Mouse (Mus musculus): ENCODE measurements around the gene Cd93.

Cd93 gene

DNA sequence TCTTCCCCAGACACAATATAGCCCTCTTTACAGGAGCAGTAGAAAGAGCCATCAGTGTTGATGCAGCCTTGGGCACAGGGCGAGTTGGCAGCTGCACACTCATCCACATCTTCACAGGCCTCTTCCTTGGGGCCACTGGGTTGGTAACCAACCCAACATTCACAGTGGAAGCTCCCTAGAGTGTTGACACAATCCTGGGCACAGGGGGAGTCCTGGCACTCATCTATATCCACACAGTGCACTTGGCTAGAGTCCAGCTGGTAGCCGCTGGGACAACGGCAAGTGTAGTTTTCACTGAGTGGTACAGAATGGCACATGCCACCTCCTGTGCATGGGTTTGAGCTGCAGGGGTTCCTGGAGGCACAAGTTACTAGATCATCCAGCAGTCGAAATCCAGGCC, 1.2 kb downstream of the Cd93 start:
- DNase-seq (ENCODE audit: low spot score in 2 of 2): no peak

DNA sequence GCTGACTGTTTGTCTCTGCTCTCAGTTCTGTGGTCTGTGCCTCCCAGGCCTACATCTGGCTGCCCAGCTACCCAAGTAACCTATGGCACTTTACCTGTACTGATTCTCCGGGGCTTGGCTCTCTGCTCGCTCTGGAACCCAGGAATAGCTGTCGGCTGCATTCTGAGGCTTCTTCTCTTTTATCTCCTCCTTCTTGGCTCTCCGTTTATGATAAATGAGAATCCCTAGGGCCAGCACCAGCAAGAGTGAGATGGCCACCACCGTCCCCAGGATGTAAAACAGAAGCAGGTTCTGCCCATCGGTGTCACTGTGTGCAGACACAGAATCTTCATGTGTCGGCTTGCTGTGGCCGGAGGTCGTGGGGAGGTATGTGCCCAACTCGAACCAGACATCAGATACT, 1.9 kb downstream of the Cd93 start:
- no peak for DNase-seq (ENCODE audit: low spot score in 2 of 2)

DNA sequence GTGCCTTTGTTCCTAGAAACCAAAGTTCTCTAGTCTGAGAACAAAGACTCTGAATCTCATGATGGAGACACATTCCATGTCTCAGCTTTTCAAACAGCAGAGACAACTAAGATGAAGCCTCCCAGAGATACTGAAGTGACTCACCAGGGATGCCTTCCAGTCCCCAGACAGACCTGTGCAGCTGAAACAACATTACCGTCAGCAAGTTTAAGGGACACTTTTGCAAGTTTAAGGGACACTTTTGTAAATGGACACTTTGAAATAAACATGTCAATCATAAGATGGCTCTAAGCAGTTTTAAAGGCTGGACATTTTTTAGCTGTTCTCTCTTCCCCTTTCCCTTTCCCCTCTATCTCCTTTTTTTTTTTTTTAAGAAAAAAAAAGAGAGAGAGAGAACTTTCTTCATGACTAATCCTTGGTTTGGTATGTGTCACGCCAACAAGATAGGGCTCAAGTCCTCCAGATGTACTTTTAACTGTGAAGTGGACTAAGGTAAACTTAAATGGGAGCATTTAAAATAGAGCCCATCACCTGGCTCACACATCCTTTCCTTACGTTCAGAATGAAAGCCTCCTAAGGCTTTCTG, 3.6 kb downstream of the Cd93 start:
- no peak for DNase-seq (ENCODE audit: low spot score in 2 of 2)

GRCm38 (mm10) chr2:148436285-148436684, 7.1 kb downstream of the Cd93 start:
- DNase-seq (ENCODE audit: low spot score in 2 of 2): no peak

GRCm38 (mm10) chr2:148432346-148432745, 11.0 kb downstream of the Cd93 start:
- no peak for DNase-seq (ENCODE audit: low spot score in 2 of 2)

GRCm38 (mm10) chr2:148430941-148431340, 12.4 kb downstream of the Cd93 start:
- DNase-seq (ENCODE audit: low spot score in 2 of 2): no peak

DNA sequence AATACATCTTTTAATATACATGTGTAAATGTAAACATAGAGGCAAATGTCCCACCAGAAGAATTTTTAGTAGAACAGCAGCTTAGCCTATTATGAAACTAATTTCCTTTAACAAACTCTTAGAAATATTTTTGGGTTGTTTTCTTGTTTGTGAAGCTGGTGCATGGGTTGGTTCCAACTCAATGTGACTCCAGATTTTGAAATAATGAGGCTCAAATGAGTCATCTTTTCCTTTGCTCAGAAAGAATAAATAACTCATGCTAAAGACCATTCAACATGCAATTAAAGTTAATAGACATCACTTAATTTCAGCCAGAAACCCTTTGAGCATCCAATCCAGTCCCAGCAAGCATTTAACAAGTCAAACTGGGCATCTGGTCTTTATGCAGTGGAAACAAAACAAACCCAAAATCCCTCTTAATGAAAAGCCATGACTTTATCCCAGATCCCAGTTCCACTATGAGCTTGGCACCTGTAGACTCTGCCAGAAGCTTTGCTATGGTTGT, 14.3 kb downstream of the Cd93 start:
- no peak for DNase-seq (ENCODE audit: low spot score in 2 of 2)

DNA sequence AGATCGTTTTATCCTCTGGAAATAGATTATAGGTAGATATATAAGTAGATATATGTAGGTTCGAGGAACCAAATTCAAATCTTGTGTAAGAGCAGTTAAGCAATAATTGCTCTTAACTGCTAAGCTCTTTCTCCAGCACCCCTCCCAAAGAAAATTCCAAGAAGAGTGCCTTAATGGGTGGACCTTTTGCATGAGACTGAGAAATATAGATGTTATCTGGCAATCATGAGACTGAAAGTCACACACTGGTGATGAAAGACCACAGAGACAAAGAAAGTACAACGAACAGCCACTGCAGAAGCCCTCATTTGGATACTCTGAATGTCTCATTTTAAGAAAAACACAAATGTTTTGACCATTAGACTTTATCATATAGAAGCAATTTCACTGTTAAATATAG, 14.8 kb downstream of the Cd93 start:
- DNase-seq (ENCODE audit: low spot score in 2 of 2): no peak

- no peak for DNase-seq (ENCODE audit: low spot score in 2 of 2)
Measured at GRCm38 (mm10) chr2:148427553-148427952, 15.8 kb downstream of the Cd93 start.

DNA sequence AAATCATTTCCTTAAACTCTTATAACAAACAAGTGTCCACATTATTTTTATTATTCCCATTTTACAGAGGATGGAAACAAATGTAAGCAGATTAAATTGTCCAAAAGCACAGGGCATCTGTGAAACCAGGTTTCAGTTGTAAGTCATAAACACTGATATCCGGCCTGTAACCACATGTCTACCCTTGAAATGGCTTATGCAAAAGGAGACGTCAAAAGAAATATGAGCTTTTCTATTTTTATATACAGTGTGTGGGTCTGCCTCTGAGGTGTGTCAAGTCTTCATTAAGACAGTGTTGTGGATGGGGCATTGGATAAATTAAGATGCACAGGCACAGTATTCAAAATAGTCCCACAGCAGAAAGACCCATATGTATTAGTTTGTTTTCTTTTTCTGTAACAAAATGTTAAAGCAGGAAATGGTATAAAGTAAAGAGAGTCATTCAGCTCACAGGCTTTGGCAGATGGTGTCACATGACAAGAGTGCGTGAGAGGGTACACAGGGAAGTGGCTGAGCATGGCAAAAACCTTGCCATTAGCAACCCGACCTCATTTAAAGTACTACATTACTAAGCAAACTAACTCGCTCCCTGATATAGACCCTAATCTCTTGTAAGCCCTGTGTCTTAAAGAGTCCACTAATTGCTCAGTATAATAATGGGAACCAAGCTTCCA, 17.5 kb downstream of the Cd93 start:
- DNase-seq (ENCODE audit: low spot score in 2 of 2): no peak

- DNase-seq (ENCODE audit: low spot score in 2 of 2): no peak
Measured at GRCm38 (mm10) chr2:148421706-148422105, 21.7 kb downstream of the Cd93 start.

DNA sequence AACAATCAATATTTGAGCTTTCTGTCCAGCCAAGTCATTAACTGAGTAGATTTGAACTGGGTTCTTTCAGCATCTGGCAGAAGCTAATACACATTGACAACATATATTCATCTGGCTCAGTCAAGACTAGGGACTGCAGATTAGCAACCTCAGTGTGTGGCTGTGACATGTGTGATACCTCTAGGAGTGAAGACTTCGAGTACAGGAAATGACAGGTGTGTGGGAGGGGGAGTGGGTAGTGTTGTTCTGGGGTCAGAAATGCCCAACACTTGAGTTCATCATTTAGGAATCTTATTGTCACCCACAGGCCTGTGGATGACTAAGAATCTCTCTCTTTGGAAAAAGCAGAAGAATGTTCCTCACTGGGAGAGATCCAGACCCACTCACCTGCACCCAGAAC, 22.3 kb downstream of the Cd93 start:
- DNase-seq (ENCODE audit: low spot score in 2 of 2): no peak

DNA sequence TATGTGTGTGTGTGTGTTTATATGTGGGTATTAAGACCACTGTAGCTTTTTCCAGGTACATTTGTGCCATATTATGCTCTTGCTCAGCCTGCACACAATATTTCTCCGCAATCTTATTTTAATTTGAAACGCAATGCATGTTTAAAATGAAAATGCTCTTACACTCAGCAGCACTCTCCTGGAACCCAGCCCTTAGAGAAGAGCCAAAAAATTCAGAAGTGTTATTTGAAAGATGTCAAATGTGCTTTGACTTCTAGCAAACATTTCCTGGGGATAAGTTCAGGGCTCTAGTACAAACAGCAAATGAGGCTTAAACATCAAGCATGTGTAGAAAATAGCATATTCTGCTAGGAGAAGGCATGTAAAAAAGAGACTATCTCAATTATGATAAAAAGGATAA, 23.6 kb downstream of the Cd93 start:
- no peak for DNase-seq (ENCODE audit: low spot score in 2 of 2)

- DNase-seq (ENCODE audit: low spot score in 2 of 2): no peak
Measured at GRCm38 (mm10) chr2:148419151-148419550, 24.2 kb downstream of the Cd93 start.

GRCm38 (mm10) chr2:148409821-148410220, 33.5 kb downstream of the Cd93 start:
- DNase-seq (ENCODE audit: low spot score in 2 of 2): no peak

DNA sequence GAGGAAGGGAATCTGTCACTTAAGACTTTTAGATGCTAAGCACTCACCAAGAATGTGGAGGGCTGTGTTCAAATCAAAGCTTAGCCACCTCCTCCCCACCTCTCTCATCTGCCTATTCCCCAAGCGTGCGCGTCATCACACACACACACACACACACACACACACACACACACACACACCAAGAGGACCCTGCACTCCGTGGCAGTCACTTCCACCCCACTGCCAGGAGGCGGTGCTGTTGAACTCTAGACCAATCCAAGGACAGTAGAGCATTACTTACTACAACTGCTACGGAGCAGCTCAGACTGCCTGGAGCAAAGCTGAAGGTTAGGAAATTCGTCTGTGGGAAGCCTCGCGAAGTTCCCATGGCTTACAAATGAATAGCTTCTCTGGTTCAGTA, 34.2 kb downstream of the Cd93 start:
- DNase-seq (ENCODE audit: low spot score in 2 of 2): peak; percentile 73 to 74

- no peak for DNase-seq (ENCODE audit: low spot score in 2 of 2)
Measured at GRCm38 (mm10) chr2:148408761-148409120, 34.6 kb downstream of the Cd93 start.

GRCm38 (mm10) chr2:148407870-148408760, 35.2 kb downstream of the Cd93 start, which contains the start of gene Thbd:
Gene Thbd (minus strand): TSS chr2:148408188.
- DNase-seq (ENCODE audit: low spot score in 2 of 2): no peak

DNA sequence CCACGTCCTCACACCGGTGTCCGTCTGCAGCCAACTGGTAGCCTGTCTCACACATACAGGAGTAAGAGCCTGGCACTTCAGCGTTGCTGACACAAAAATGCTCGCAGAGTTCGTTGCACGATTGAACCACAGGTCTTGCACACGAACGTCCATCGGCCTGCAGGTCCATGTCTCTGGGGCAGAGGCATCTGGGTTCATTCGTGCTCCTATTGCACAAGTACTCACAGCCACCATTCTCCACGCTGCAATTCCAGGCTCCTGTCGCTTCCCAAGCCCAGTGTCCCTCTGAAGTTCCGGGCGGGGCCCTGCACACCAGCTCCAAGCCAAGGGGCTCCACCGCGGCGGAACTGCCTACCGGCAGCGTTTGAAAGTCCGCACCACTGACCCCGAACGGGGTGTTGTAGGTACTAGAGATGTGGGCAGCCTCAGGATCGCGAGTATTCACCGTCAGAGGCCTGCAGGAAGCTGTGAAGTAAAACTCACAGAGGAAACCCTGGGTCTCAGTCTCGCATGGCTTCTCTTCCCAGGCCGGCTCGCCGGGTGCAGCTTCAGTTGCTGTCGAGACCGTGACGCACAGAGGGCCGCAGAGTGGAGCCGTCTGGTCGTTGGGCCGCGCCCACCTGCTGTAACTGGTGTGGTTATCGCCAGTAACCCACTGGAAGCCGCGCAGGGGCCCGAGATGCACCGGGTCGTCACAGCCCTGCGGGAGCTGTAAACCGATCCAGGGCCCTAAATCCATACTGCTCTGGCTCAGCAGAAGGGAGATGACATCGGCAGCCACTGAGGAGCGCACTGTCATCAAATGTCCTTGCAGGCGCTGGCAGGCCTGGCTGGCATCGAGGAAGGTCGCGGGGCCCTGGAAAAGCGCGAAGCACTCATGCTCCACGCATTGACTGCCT, 36.1 kb downstream of the Cd93 start:
- DNase-seq (ENCODE audit: low spot score in 2 of 2): no peak

- peak in 1 of 2 experiments; percentile 41 for DNase-seq (ENCODE audit: low spot score in 2 of 2)
Measured at GRCm38 (mm10) chr2:148406160-148406970, 37.0 kb downstream of the Cd93 start.

DNA sequence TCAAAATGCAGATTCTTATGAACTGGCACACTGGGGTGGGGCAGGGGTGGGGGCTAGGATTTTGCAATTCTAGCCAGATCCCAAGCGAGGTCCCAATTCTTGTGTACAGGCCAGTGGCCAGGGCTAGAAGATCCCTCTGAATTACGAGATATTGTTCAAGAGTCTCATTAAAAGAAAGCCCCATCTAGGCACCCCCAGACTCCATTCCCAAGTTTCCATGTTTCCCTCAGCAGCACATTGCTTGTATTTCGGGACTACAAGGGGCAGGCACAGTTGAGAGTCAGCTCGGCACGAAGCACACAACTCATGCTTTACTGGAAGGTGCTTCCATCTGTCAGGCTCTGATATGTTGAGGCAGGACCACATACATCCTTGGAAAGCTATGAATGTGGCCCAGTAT, 38.5 kb downstream of the Cd93 start:
- no peak for DNase-seq (ENCODE audit: low spot score in 2 of 2)

Data from frontal cortex, postnatal 10 days (tissue).